Mouse (Mus musculus): ENCODE measurements around the gene Ffar3. TPM values are rescaled to one million over a fixed set of nuclear protein-coding genes. Genes with fewer than 3 reads are reported as not detected.

Ffar3 gene
- polyA plus RNA-seq, 2 experiments = not detected

GRCm38 (mm10) chr7:30888786-30889185 is 32.8 kb upstream of the Ffar3 start:
- Histone ChIP-seq H3K4me2 (replicated peaks; ENCODE audit: low read depth, low read length, severe bottlenecking) (no peak overlapping the region), H3K4me3 (replicated peaks; ENCODE audit: low read length) (no peak overlapping the region), H3K4me1 (ENCODE audit: control insufficient read depth, insufficient read depth, low read length) (no peaks in the 10 kb centered on the region), H3K9ac (ENCODE audit: low read depth, low read length, severe bottlenecking) (no peak overlapping the region), H3K36me3 (ENCODE audit: control insufficient read depth, insufficient read depth, low read length) (no peaks in the 10 kb centered on the region), H3K27me3 (ENCODE audit: control insufficient read depth, insufficient read depth, low read length) (no peaks in the 10 kb centered on the region), H3K9me3 (ENCODE audit: control insufficient read depth, low read length) (no peaks in the 10 kb centered on the region), H3K27ac (replicated peaks; ENCODE audit: low read depth, low read length) (no peak overlapping the region)
- no peak for TF ChIP-seq POLR2A (IDR thresholded peaks at IDR 0.05; ENCODE audit: borderline replicate concordance, extremely low read depth, insufficient read depth, insufficient read length)
- no peak for ATAC-seq (ENCODE audit: low FRiP score, low read depth)
- WGBS = 84% methylated on average over 7 of the region's 7 CpGs
- DNase-seq (ENCODE audit: low spot score) = no peak

DNA sequence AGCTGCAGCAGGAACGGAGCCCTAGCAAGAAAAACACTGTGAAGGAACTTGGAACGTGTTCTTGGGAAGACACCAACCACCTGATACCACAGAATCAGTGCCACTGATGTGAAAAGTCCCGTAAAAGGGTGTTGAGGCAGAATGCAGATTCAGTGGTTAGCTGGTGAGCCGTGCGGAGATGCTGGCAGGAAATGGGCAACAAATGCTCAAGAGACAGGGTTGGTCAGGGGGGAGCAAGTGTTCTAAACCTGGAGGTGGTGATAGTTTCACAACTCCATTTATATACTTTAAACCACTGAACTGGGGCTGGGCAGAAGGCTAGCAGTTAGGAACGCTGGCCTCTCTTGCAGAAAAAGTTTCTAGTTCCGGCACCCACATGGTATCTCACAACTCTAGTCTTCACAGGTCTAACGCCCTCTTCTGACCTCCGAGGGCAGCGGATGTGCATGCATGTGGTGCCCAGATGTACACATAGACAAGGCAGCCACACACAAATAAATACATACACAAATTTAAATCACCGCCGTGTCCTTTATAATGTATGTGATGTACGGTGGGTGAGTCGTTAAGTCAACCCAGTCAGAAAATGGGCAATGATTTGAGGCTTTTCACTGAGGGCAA is 31.7 kb upstream of the Ffar3 start:
- TF ChIP-seq POLR2A (IDR thresholded peaks at IDR 0.05; ENCODE audit: borderline replicate concordance, extremely low read depth, insufficient read depth, insufficient read length) = no peak
- Histone ChIP-seq H3K9ac (ENCODE audit: low read depth, low read length, severe bottlenecking) (no peak overlapping the region), H3K4me3 (replicated peaks; ENCODE audit: low read length) (no peak overlapping the region), H3K4me1 (ENCODE audit: control insufficient read depth, insufficient read depth, low read length) (no peaks in the 10 kb centered on the region), H3K36me3 (ENCODE audit: control insufficient read depth, insufficient read depth, low read length) (no peaks in the 10 kb centered on the region), H3K27ac (replicated peaks; ENCODE audit: low read depth, low read length) (no peak overlapping the region), H3K9me3 (ENCODE audit: control insufficient read depth, low read length) (no peaks in the 10 kb centered on the region), H3K27me3 (ENCODE audit: control insufficient read depth, insufficient read depth, low read length) (no peaks in the 10 kb centered on the region), H3K4me2 (replicated peaks; ENCODE audit: low read depth, low read length, severe bottlenecking) (no peak overlapping the region)
- DNase-seq (ENCODE audit: low spot score) (no peak), ATAC-seq (ENCODE audit: low FRiP score, low read depth) (no peak)
- 80% methylated on average over 14 of the region's 14 CpGs for WGBS

GRCm38 (mm10) chr7:30886852-30887251 is 30.9 kb upstream of the Ffar3 start:
- Histone ChIP-seq H3K27me3 (ENCODE audit: control insufficient read depth, insufficient read depth, low read length) (no peaks in the 10 kb centered on the region), H3K4me2 (replicated peaks; ENCODE audit: low read depth, low read length, severe bottlenecking) (no peak overlapping the region), H3K4me1 (ENCODE audit: control insufficient read depth, insufficient read depth, low read length) (no peaks in the 10 kb centered on the region), H3K36me3 (ENCODE audit: control insufficient read depth, insufficient read depth, low read length) (no peaks in the 10 kb centered on the region), H3K4me3 (replicated peaks; ENCODE audit: low read length) (no peak overlapping the region), H3K9me3 (ENCODE audit: control insufficient read depth, low read length) (no peaks in the 10 kb centered on the region), H3K27ac (replicated peaks; ENCODE audit: low read depth, low read length) (no peak overlapping the region), H3K9ac (ENCODE audit: low read depth, low read length, severe bottlenecking) (no peak overlapping the region)
- TF ChIP-seq POLR2A (IDR thresholded peaks at IDR 0.05; ENCODE audit: borderline replicate concordance, extremely low read depth, insufficient read depth, insufficient read length) = no peak
- DNase-seq (ENCODE audit: low spot score) (no peak), ATAC-seq (ENCODE audit: low FRiP score, low read depth) (no peak)
- WGBS = 84% methylated on average over 4 of the region's 4 CpGs

GRCm38 (mm10) chr7:30884047-30884446 is 28.1 kb upstream of the Ffar3 start:
- Histone ChIP-seq H3K9ac (ENCODE audit: low read depth, low read length, severe bottlenecking) (no peak overlapping the region), H3K27ac (replicated peaks; ENCODE audit: low read depth, low read length) (no peak overlapping the region), H3K9me3 (ENCODE audit: control insufficient read depth, low read length) (no peaks in the 10 kb centered on the region), H3K4me2 (replicated peaks; ENCODE audit: low read depth, low read length, severe bottlenecking) (no peak overlapping the region), H3K36me3 (ENCODE audit: control insufficient read depth, insufficient read depth, low read length) (no peaks in the 10 kb centered on the region), H3K4me3 (replicated peaks; ENCODE audit: low read length) (no peak overlapping the region), H3K4me1 (ENCODE audit: control insufficient read depth, insufficient read depth, low read length) (no peaks in the 10 kb centered on the region), H3K27me3 (ENCODE audit: control insufficient read depth, insufficient read depth, low read length) (no peaks in the 10 kb centered on the region)
- ATAC-seq (ENCODE audit: low FRiP score, low read depth) = no peak
- TF ChIP-seq POLR2A (IDR thresholded peaks at IDR 0.05; ENCODE audit: borderline replicate concordance, extremely low read depth, insufficient read depth, insufficient read length) = no peak
- no peak for DNase-seq (ENCODE audit: low spot score)

GRCm38 (mm10) chr7:30881367-30881766 is 25.4 kb upstream of the Ffar3 start:
- no peak overlapping the region for H3K4me3 ChIP-seq (replicated peaks; ENCODE audit: low read length)
- no peak overlapping the region for H3K27ac ChIP-seq (replicated peaks; ENCODE audit: low read depth, low read length)
- no peak overlapping the region for H3K4me2 ChIP-seq (replicated peaks; ENCODE audit: low read depth, low read length, severe bottlenecking)
- WGBS = 82% methylated on average over 3 of the region's 3 CpGs
- H3K4me1 ChIP-seq (ENCODE audit: control insufficient read depth, insufficient read depth, low read length) = no peaks in the 10 kb centered on the region
- no peaks in the 10 kb centered on the region for H3K27me3 ChIP-seq (ENCODE audit: control insufficient read depth, insufficient read depth, low read length)
- H3K9ac ChIP-seq (ENCODE audit: low read depth, low read length, severe bottlenecking) = no peak overlapping the region
- no peak for TF ChIP-seq POLR2A (IDR thresholded peaks at IDR 0.05; ENCODE audit: borderline replicate concordance, extremely low read depth, insufficient read depth, insufficient read length)
- H3K9me3 ChIP-seq (ENCODE audit: control insufficient read depth, low read length) = no peaks in the 10 kb centered on the region
- H3K36me3 ChIP-seq (ENCODE audit: control insufficient read depth, insufficient read depth, low read length) = no peaks in the 10 kb centered on the region
- ATAC-seq (ENCODE audit: low FRiP score, low read depth) (no peak), DNase-seq (ENCODE audit: low spot score) (no peak)

- ATAC-seq (ENCODE audit: low FRiP score, low read depth) (no peak), DNase-seq (ENCODE audit: low spot score) (no peak)
- no peaks in the 10 kb centered on the region for H3K36me3 ChIP-seq (ENCODE audit: control insufficient read depth, insufficient read depth, low read length)
- H3K27ac ChIP-seq (replicated peaks; ENCODE audit: low read depth, low read length) = no peak within 1 kb of the TSS
- H3K9me3 ChIP-seq (ENCODE audit: control insufficient read depth, low read length) = no peaks in the 10 kb centered on the region
- no peaks in the 10 kb centered on the region for H3K4me1 ChIP-seq (ENCODE audit: control insufficient read depth, insufficient read depth, low read length)
- WGBS = 62% methylated on average over 7 of the region's 7 CpGs
- no peak for TF ChIP-seq POLR2A (IDR thresholded peaks at IDR 0.05; ENCODE audit: borderline replicate concordance, extremely low read depth, insufficient read depth, insufficient read length)
- no peak within 1 kb of the TSS for H3K9ac ChIP-seq (ENCODE audit: low read depth, low read length, severe bottlenecking)
- no peak within 1 kb of the TSS for H3K4me2 ChIP-seq (replicated peaks; ENCODE audit: low read depth, low read length, severe bottlenecking)
- H3K4me3 ChIP-seq (replicated peaks; ENCODE audit: low read length) = no peak within 1 kb of the TSS
- no peaks in the 10 kb centered on the region for H3K27me3 ChIP-seq (ENCODE audit: control insufficient read depth, insufficient read depth, low read length)
Observed at GRCm38 (mm10) chr7:30880176-30880575, 24.2 kb upstream of the Ffar3 start, which contains the start of gene Cd22. Gene Cd22 (minus strand): TSS chr7:30880342.

Measured in limb, embryonic 14.5 days (tissue).